In the genomic region with DNA sequence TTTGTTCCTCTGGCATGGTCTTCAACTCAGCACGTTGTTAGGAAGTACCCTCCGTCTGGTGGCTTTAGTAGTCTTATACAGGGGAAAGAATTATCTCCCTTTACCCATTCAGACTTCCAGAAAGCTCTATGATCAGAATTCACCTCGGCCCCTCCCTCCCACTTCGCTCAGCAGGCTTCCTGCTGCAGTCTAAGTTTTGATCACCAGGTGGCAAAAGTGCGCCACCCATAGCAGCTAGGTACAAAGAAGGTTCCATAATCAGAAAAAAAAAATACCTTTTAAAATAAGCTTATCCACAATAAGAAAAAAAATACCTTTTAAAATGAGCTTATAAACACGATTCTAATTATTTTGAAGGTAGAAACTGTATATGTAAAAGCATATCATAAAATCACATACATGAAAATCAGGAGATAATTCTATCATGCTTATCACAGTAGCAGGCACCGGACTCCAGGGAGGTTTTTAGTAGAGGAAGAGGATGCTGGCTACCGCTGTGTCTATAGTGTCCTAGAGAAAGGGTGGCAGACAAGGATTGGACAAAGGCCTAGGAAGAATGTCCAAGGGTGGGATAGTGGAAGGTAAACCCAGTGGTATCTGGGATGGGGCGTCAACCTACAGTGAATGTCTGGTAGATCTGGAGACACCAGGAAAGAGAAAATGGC, we compare ENCODE assay signal across 8 mouse cellular contexts. TPM values are rescaled to one million over a fixed set of nuclear protein-coding genes. Genes with fewer than 3 reads are reported as not detected.
DNase-seq lines count a peak whose midpoint lies in the region; ATAC-seq lines count a peak whose summit lies in the region.

No protein-coding gene starts in this region.

- H3K4me3 ChIP-seq in forebrain, embryonic 13.5 days = no peak overlapping the region

- no peak overlapping the region for H3K9ac ChIP-seq in forebrain, embryonic 13.5 days

- DNase-seq in gastrocnemius, postnatal 14 days = peak; percentile 5
- DNase-seq in gastrocnemius, adult 8-10 months (ENCODE audit: low spot score in 2 of 2) = no peak
- peak; percentile 9 to 10 for DNase-seq in B cell, adult 2 months
- DNase-seq in adrenal gland, postnatal 36 days = peak; percentile 39 to 50
- DNase-seq in layer of hippocampus, adult 9-10 months (ENCODE audit: low spot score) = peak; percentile 20
- DNase-seq in lung, postnatal 4 days = peak; percentile 20 to 51
- peak; percentile 60 for DNase-seq in thymus, postnatal 25 days

- no peaks in the 10 kb centered on the region for H3K36me3 ChIP-seq in forebrain, embryonic 13.5 days (ENCODE audit: poor library complexity, severe bottlenecking)

- no peak overlapping the region for H3K4me2 ChIP-seq in forebrain, embryonic 13.5 days

- no peaks in the 10 kb centered on the region for H3K9me3 ChIP-seq in forebrain, embryonic 13.5 days (replicated peaks)

- no peak overlapping the region for H3K27ac ChIP-seq in forebrain, embryonic 13.5 days

- H3K4me1 ChIP-seq in forebrain, embryonic 13.5 days = no peaks in the 10 kb centered on the region

- intact Hi-C loops in gastrocnemius, postnatal 14 days (cut with DNase I; ENCODE audit: low total_unique reads) = no loop called here

- ATAC-seq in forebrain, embryonic 13.5 days = peak; percentile 58; the same call in 1 of the 2 replicates

- no peaks in the 10 kb centered on the region for H3K27me3 ChIP-seq in forebrain, embryonic 13.5 days

- WGBS in forebrain, embryonic 13.5 days = 49% methylated on average over 9 of the region's 9 CpGs

RNA-seq across cellular contexts. Expression of gene Tceal3, which starts 34.4 kb away (rescaled TPM):
- total RNA-seq in gastrocnemius, postnatal 14 days (2021) = 1 to 10 TPM; 2.1 to 2.3 TPM
- total RNA-seq in gastrocnemius, adult 8-10 months (2022) = 1 to 10 TPM in 1 of 4 experiments, under 1 TPM in 1, not detected in 2; 0.91 to 1.1 TPM
- 10 to 100 TPM; 18.8 to 34.0 TPM for total RNA-seq in adrenal gland, postnatal 36 days (2021)
- polyA plus RNA-seq in forebrain, embryonic 13.5 days (2015; fragmentation: Nextera tagmentation; extraction: Ambion mirVana) = 33.9 and 34.0 TPM in 2 replicates

Comparison
In these comparisons a context has a peak if more than half of its experiments do, and no peak if none do; other contexts are left out.
1. DNase-seq: peak in gastrocnemius, postnatal 14 days (single experiment), B cell, adult 2 months (2 of 2), adrenal gland, postnatal 36 days (2 of 2), layer of hippocampus, adult 9-10 months (single experiment), lung, postnatal 4 days (2 of 2) and thymus, postnatal 25 days (single experiment); none in gastrocnemius, adult 8-10 months (0 of 2).
2. RNA of gene Tceal3, which starts 34.4 kb away (total RNA-seq): 18.8 to 34.0 TPM in adrenal gland, postnatal 36 days; 2.1 to 2.3 TPM in gastrocnemius, postnatal 14 days and 0.91 to 1.1 TPM in gastrocnemius, adult 8-10 months; every median in the first group is over 4 times any median in the second.